Mouse (Mus musculus) cerebellum, postnatal 10 days (tissue): ENCODE measurements at regions not wholly inside any gene's neighbourhood (a gene's known extent, or its start where the extent isn't known, plus 50 kb on each side); places are given as distances from the start of the nearest gene placed in this dataset.

Experiments used
- DNase-seq, 2 experiments: peaks; one replicate each; pipeline ENCODE4 v3.0.0; 2021; ENCODE audit warnings: mixed read lengths in 2 of 2

DNA sequence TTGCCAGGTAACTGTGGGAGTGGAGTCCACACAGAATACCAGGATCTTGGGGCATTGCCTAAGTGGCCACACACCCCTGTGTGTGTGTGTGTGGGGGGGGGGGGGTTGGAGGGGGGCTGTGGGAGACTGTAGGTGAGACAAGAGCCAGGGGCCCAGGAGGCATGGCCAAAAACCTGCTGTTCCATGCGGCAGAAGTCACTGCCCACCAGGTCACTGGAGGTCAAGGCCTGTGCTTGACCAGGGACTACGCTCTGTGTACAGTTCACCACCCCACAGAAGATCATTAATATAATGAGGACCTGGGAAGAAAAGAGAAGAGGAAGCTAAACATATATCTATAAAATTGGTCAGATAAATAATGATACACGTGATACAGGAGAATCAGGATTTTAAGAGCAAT lies 889.5 kb downstream of the Ankrd7 start:
- DNase-seq: no peak

GRCm38 (mm10) chr6:19765410-19765809 lies 899.3 kb downstream of the Ankrd7 start:
- peak; percentile 60 to 71 for DNase-seq
